Mouse (Mus musculus) embryo, embryonic 10 days (tissue): ENCODE measurements at regions not wholly inside any gene's neighbourhood (a gene's known extent, or its start where the extent isn't known, plus 50 kb on each side); places are given as distances from the start of the nearest gene placed in this dataset.

Source experiments
- DNase-seq: peaks from one replicate; pipeline ENCODE4 v3.0.0-alpha.2; 2015; ENCODE audit warnings: low spot score

DNA sequence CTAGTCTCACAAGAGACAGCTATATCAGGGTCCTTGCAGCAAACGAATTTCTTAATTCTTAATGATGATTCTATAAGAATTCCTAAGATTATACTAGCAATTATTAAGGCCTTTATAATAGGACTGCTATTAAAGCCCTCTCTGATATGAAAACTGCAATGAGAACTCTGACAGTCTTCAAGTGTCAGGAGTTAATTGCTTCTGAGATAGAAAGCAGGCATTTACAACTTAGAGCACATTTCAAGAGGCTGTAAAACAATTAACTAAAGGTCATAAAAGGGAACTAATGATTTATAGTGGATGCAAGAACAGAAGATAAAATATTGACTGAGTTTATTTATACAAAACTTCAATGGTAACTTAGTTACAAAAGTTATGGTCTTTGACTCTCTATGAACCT, 84.9 kb upstream of the Phlpp1 start:
- no peak for DNase-seq

DNA sequence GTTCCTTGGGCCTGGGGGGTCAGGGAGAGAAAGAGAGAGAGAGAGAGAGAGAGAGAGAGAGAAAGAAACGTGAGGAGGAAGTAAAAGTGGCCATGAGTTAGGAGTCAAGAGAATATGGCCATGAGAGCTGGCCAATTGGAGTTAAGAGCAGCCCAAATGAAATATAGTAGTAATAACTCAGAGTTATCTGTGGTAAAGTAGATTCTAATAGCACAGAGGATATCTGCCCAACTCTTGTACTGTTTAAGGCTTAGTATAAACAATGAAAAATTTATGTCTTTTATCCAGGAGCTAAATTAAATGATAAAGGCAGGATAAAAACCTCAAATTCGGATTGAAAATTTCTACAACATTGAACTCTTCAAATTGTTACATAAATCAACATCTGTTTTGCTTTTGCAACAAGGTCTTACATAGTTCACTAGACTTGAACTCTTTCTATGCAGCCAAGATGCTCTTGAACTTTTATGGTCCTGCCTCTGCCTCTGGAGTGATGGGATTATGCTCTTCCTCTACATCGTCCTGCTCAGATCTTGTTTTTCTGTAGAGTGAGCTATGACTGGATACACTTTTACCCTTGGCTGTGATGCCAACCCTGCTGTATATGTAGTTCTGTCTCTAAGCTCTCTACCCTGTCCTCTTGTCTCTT, 78.5 kb upstream of the Phlpp1 start:
- no peak for DNase-seq

DNA sequence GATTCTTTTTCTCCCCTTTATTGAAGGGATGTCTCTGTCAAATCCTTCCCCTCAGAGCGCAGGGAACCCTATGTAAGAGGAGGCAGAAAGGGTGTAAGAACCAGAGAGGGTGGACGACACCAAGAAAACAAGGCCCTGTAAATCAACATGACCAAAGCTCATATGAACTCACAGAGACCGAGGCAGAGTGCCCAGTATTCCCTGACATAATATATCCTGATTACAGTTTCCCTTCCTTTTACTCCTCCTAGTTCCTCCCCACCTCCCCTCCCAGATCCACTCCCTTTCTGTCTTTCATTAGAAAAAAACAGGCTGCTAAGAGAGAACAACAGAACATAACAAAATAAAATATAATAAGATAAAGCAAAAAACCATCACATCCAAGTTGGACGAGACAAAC, 77.7 kb upstream of the Phlpp1 start:
- no peak for DNase-seq

- peak; percentile 48 for DNase-seq
Measured at GRCm38 (mm10) chr1:106096324-106096723, 75.2 kb upstream of the Phlpp1 start.

- DNase-seq = no peak
Measured at GRCm38 (mm10) chr1:106097177-106097576, 74.4 kb upstream of the Phlpp1 start.

- DNase-seq = no peak
Measured at GRCm38 (mm10) chr1:106100611-106101010, 70.9 kb upstream of the Phlpp1 start.

GRCm38 (mm10) chr1:106102537-106102936, 69.0 kb upstream of the Phlpp1 start:
- DNase-seq = no peak

- no peak for DNase-seq
Measured at GRCm38 (mm10) chr1:106109081-106109480, 62.5 kb upstream of the Phlpp1 start.
